In the genomic region with DNA sequence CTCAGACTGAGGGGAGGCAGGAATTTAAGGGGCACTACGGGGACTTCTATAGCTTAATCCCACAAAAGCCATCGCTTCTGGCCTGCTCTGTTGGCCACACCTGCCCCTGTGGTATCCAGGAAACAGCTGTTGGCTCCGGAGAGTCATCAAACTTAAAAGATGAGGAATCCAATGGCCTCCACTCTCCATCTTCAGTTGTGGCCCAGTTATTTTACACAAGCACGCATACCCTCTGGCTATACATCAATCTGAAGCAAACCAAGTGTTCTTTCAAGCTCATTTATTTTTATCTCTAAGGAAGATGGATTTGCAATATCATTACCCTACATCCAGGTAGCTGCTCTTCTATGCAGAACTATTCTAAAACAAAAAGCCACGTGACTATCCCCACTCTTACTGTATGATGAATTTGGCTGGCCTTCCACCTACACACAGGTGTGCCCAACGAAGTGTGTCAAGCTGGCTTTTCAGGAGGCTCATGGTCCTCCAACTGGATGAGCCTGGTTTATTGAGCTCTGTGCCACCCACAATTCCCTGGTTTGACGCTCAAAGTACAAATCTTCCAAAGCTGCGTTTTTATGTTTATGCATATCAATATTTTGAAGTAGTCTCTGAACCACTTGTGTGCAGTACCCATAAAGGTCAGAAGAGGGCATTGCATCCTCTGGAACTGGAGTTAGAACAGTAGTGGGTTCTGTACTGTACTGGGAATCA, we compare ENCODE assay signal across 9 mouse cellular contexts. TPM values are rescaled to one million over a fixed set of nuclear protein-coding genes. Genes with fewer than 3 reads are reported as not detected.
DNase-seq lines count a peak whose midpoint lies in the region; ATAC-seq and TF ChIP-seq lines count a peak whose summit lies in the region.
"Had no signal": no experiment of that assay in that cellular context is flagged by ENCODE, and none has a peak within 500 bp of the region (broad histone marks: within the 10 kb centered on the region; RNA-seq: fewer than 3 reads in every experiment).

No protein-coding gene starts in this region.

- no peaks in the 10 kb centered on the region for H3K27me3 ChIP-seq in E14TG2a.4 (ENCODE audit: insufficient read depth, low read length)
- no peaks in the 10 kb centered on the region for H3K27me3 ChIP-seq in embryonic facial prominence, embryonic 15.5 days
- no peaks in the 10 kb centered on the region for H3K27me3 ChIP-seq in hindbrain, postnatal 0 days (ENCODE audit: insufficient read depth, low read length)

- H3K27ac ChIP-seq in embryonic facial prominence, embryonic 15.5 days (replicated peaks): peak overlapping the region; percentile 95
- H3K27ac ChIP-seq in hindbrain, postnatal 0 days: peak overlapping the region; percentile 97

- TF ChIP-seq POLR2A in lung, adult 2 months (IDR thresholded peaks at IDR 0.05; ENCODE audit: borderline replicate concordance, extremely low read depth, low read depth, low read length): no peak

- H3K4me1 ChIP-seq in E14TG2a.4 (replicated peaks; ENCODE audit: low read depth, low read length): peaks cover 44% of the 10 kb centered on the region
- H3K4me1 ChIP-seq in embryonic facial prominence, embryonic 15.5 days: peaks cover 29% of the 10 kb centered on the region
- H3K4me1 ChIP-seq in hindbrain, postnatal 0 days (ENCODE audit: insufficient read depth, low read length): peaks cover 15% of the 10 kb centered on the region
- H3K4me1 ChIP-seq in lung, adult 2 months (ENCODE audit: control insufficient read depth, insufficient read depth, low read length): peaks cover 17% of the 10 kb centered on the region

- H3K4me2 ChIP-seq in embryonic facial prominence, embryonic 15.5 days (replicated peaks): peak overlapping the region; percentile 88
- H3K4me2 ChIP-seq in hindbrain, postnatal 0 days (ENCODE audit: low read depth, low read length): peak overlapping the region; percentile 99

- peak; percentile 86 for TF ChIP-seq CTCF in E14TG2a.4 (conservative IDR thresholded peaks at IDR 0.05; ENCODE audit: low read length)
- TF ChIP-seq CTCF in hindbrain, postnatal 0 days (IDR thresholded peaks at IDR 0.05; ENCODE audit: low read depth): peak; percentile 57
- peak; percentile 27; the same call in 1 of the 2 replicates for TF ChIP-seq CTCF in lung, adult 2 months (IDR thresholded peaks at IDR 0.05; ENCODE audit: insufficient read depth, low read length)

- peak overlapping the region; percentile 96 for H3K4me3 ChIP-seq in E14TG2a.4 (replicated peaks; ENCODE audit: low read length)
- peak overlapping the region; percentile 84 for H3K4me3 ChIP-seq in embryonic facial prominence, embryonic 15.5 days (replicated peaks)
- peak overlapping the region; percentile 89 for H3K4me3 ChIP-seq in hindbrain, postnatal 0 days (ENCODE audit: low read length)
- peak overlapping the region; percentile 97 for H3K4me3 ChIP-seq in lung, adult 2 months (replicated peaks; ENCODE audit: extremely low read depth, low read depth, low read length)

- ATAC-seq in embryonic facial prominence, embryonic 15.5 days (ENCODE audit: insufficient number of reproducible peaks, low FRiP score, low TSS enrichment, low read depth): no peak
- ATAC-seq in hindbrain, postnatal 0 days: no peak

- WGBS in embryonic facial prominence, embryonic 15.5 days: 71% methylated on average over 8 of the region's 8 CpGs
- WGBS in hindbrain, postnatal 0 days: 69% methylated on average over 8 of the region's 8 CpGs
- WGBS in lung, adult 2 months: 50% methylated on average over 8 of the region's 8 CpGs

- no peaks in the 10 kb centered on the region for H3K9me3 ChIP-seq in E14TG2a.4 (ENCODE audit: low read length)
- no peaks in the 10 kb centered on the region for H3K9me3 ChIP-seq in embryonic facial prominence, embryonic 15.5 days (replicated peaks)
- no peaks in the 10 kb centered on the region for H3K9me3 ChIP-seq in hindbrain, postnatal 0 days (ENCODE audit: low read length)

- peaks cover 58% of the 10 kb centered on the region for H3K36me3 ChIP-seq in E14TG2a.4 (ENCODE audit: insufficient read depth, low read length)
- H3K36me3 ChIP-seq in embryonic facial prominence, embryonic 15.5 days: peaks cover 52% of the 10 kb centered on the region
- peaks cover 34% of the 10 kb centered on the region for H3K36me3 ChIP-seq in hindbrain, postnatal 0 days (ENCODE audit: insufficient read depth, low read length)

- DNase-seq in 416B (ENCODE audit: low read depth): peak; percentile 75
- peak; percentile 41 for DNase-seq in hindbrain, postnatal 0 days (ENCODE audit: low spot score)
- DNase-seq in lung, adult 2 months: peak; percentile 32
- peak; percentile 48 for DNase-seq in retina, embryonic 14.5 days (ENCODE audit: low spot score)
- no peak for DNase-seq in layer of hippocampus, postnatal 14 days (ENCODE audit: low spot score in 2 of 2)
- DNase-seq in left cerebral cortex, postnatal 10 days (ENCODE audit: extremely low spot score in 1 of 2, low spot score in 2 of 2): no peak

- intact Hi-C loops in left cerebral cortex, postnatal 10 days (cut with DNase I): no loop called here

- H3K9ac ChIP-seq in embryonic facial prominence, embryonic 15.5 days: no peak overlapping the region; the same call in 1 of the 2 replicates
- peak overlapping the region; percentile 97; the same call in 1 of the 2 replicates for H3K9ac ChIP-seq in hindbrain, postnatal 0 days (replicated peaks; ENCODE audit: low read length)

RNA-seq across cellular contexts. Expression of a gene that starts 1.0 kb away (rescaled TPM):
- 593 and 594 TPM in 2 replicates for polyA plus RNA-seq in embryonic facial prominence, embryonic 15.5 days (2015; fragmentation: Nextera tagmentation; extraction: Ambion mirVana)
- 252 and 297 TPM in 2 replicates for total RNA-seq in hindbrain, postnatal 0 days (2014; rRNA removed)
- polyA plus RNA-seq in hindbrain, postnatal 0 days (2015; fragmentation: Nextera tagmentation; extraction: Ambion mirVana): 403 and 425 TPM in 2 replicates
- polyA plus RNA-seq in lung, adult 2 months (2012; rRNA removed): 890 and 923 TPM in 2 replicates
- 100 to 1,000 TPM; 366 to 384 TPM for total RNA-seq in layer of hippocampus, postnatal 14 days (2021)
- total RNA-seq in left cerebral cortex, postnatal 10 days (2021): 100 to 1,000 TPM; 406 to 417 TPM

RNA-seq across cellular contexts. Expression of a gene that starts 9.4 kb away (rescaled TPM):
- 831 and 838 TPM in 2 replicates for polyA plus RNA-seq in embryonic facial prominence, embryonic 15.5 days (2015; fragmentation: Nextera tagmentation; extraction: Ambion mirVana)
- total RNA-seq in hindbrain, postnatal 0 days (2014; rRNA removed): 147 and 174 TPM in 2 replicates
- polyA plus RNA-seq in hindbrain, postnatal 0 days (2015; fragmentation: Nextera tagmentation; extraction: Ambion mirVana): 222 TPM in 2 replicates
- 192 and 254 TPM in 2 replicates for polyA plus RNA-seq in lung, adult 2 months (2012; rRNA removed)
- total RNA-seq in layer of hippocampus, postnatal 14 days (2021): 100 to 1,000 TPM; 142 to 157 TPM
- total RNA-seq in left cerebral cortex, postnatal 10 days (2021): 100 to 1,000 TPM; 136 to 138 TPM

RNA-seq across cellular contexts. Expression of a gene that starts 15.7 kb away (rescaled TPM):
- 420 and 426 TPM in 2 replicates for polyA plus RNA-seq in embryonic facial prominence, embryonic 15.5 days (2015; fragmentation: Nextera tagmentation; extraction: Ambion mirVana)
- total RNA-seq in hindbrain, postnatal 0 days (2014; rRNA removed): 95.2 and 114 TPM in 2 replicates
- 185 and 189 TPM in 2 replicates for polyA plus RNA-seq in hindbrain, postnatal 0 days (2015; fragmentation: Nextera tagmentation; extraction: Ambion mirVana)
- polyA plus RNA-seq in lung, adult 2 months (2012; rRNA removed): 26.1 and 29.1 TPM in 2 replicates
- 10 to 100 TPM; 69.3 to 77.0 TPM for total RNA-seq in layer of hippocampus, postnatal 14 days (2021)
- 10 to 100 TPM; 69.3 to 76.5 TPM for total RNA-seq in left cerebral cortex, postnatal 10 days (2021)

RNA-seq across cellular contexts. Expression of a gene that starts 15.8 kb away (rescaled TPM):
- 219 and 224 TPM in 2 replicates for polyA plus RNA-seq in embryonic facial prominence, embryonic 15.5 days (2015; fragmentation: Nextera tagmentation; extraction: Ambion mirVana)
- total RNA-seq in hindbrain, postnatal 0 days (2014; rRNA removed): 38.0 and 39.6 TPM in 2 replicates
- polyA plus RNA-seq in hindbrain, postnatal 0 days (2015; fragmentation: Nextera tagmentation; extraction: Ambion mirVana): 198 and 200 TPM in 2 replicates
- 136 and 159 TPM in 2 replicates for polyA plus RNA-seq in lung, adult 2 months (2012; rRNA removed)
- 10 to 100 TPM; 88.0 to 96.5 TPM for total RNA-seq in layer of hippocampus, postnatal 14 days (2021)
- 100 to 1,000 TPM; 102 to 110 TPM for total RNA-seq in left cerebral cortex, postnatal 10 days (2021)

RNA-seq across cellular contexts. Expression of a gene that starts 25.9 kb away (rescaled TPM):
- 1.8 and 1.9 TPM in 2 replicates for polyA plus RNA-seq in embryonic facial prominence, embryonic 15.5 days (2015; fragmentation: Nextera tagmentation; extraction: Ambion mirVana)
- total RNA-seq in hindbrain, postnatal 0 days (2014; rRNA removed): 0.78 TPM in 1 of 2 replicates, not detected in the other
- polyA plus RNA-seq in hindbrain, postnatal 0 days (2015; fragmentation: Nextera tagmentation; extraction: Ambion mirVana): 1.8 and 3.0 TPM in 2 replicates
- polyA plus RNA-seq in lung, adult 2 months (2012; rRNA removed): 2.5 and 3.0 TPM in 2 replicates
- total RNA-seq in layer of hippocampus, postnatal 14 days (2021): 1 to 10 TPM; 2.3 to 2.7 TPM
- not detected for total RNA-seq in left cerebral cortex, postnatal 10 days (2021)
- total RNA-seq: hematopoietic stem cell, adult 5-6 weeks had no signal

Comparison
In these comparisons a context has a peak if more than half of its experiments do, and no peak if none do; other contexts are left out.
1. DNase-seq: peak in 416B (single experiment), hindbrain, postnatal 0 days (single experiment), lung, adult 2 months (single experiment) and retina, embryonic 14.5 days (single experiment); none in layer of hippocampus, postnatal 14 days (0 of 2) and left cerebral cortex, postnatal 10 days (0 of 2).
2. CTCF ChIP-seq: peak in every context shown above with its lines; median percentile 86 in E14TG2a.4; 57 in hindbrain, postnatal 0 days; 27 in lung, adult 2 months.
3. Peak in every context shown above with its lines, with median percentiles within 50 percentile points of each other: H3K4me3 ChIP-seq.